Mouse (Mus musculus) forebrain, embryonic 13.5 days (tissue): ENCODE results near the gene Mboat7. TPM values are rescaled to one million over a fixed set of nuclear protein-coding genes. Genes with fewer than 3 reads are reported as not detected.

Source experiments
- microRNA-seq: library from miRNA; unstranded; fragments of <30 nt; microRNA quantifications from one replicate; pipeline ENCODE4, GENCODE M21; 2016
- polyA plus RNA-seq: library from polyadenylated mRNA; unstranded; fragments of >200 nt; fragmentation: Nextera tagmentation; extraction: Ambion mirVana; gene quantifications from 2 replicates; pipeline ENCODE4 v1.2.1, GENCODE M21; 2015

Mboat7 gene
- polyA plus RNA-seq, 1 experiment from 2014 or later: 36.2 TPM

Small RNA genes within 50 kb of the gene (microRNA-seq; reads per million reads assigned to microRNA genes)
- 2.4 reads per million for gene Mir3572

Other genes with a start within 250 kb of the Mboat7 start
- gene Tarm1, start 190.9 kb downstream of the Mboat7 start, polyA plus RNA-seq: not detected in 2 replicates
- 0.27 and 0.34 TPM in 2 replicates for gene Oscar, start 77.4 kb downstream of the Mboat7 start, polyA plus RNA-seq
- 452 and 481 TPM in 2 replicates for gene Ndufa3, start 76.2 kb downstream of the Mboat7 start, polyA plus RNA-seq
- 31.3 and 33.1 TPM in 2 replicates for gene Tfpt, start 63.6 kb downstream of the Mboat7 start, polyA plus RNA-seq
- gene Prpf31, start 63.5 kb downstream of the Mboat7 start, polyA plus RNA-seq: 134 and 149 TPM in 2 replicates
- 55.3 and 56.3 TPM in 2 replicates for gene Cnot3, start 48.3 kb downstream of the Mboat7 start, polyA plus RNA-seq
- gene Leng1, start 27.7 kb downstream of the Mboat7 start, polyA plus RNA-seq: 16.1 and 19.2 TPM in 2 replicates
- gene Tmc4, start 16.0 kb downstream of the Mboat7 start, polyA plus RNA-seq: 2.1 and 3.4 TPM in 2 replicates
- 227 and 236 TPM in 2 replicates for gene Tsen34, start 660 bp downstream of the Mboat7 start, polyA plus RNA-seq
- gene Rps9, start 10.5 kb upstream of the Mboat7 start, polyA plus RNA-seq: 1,199 and 1,336 TPM in 2 replicates
- gene Pirb, start 26.9 kb upstream of the Mboat7 start, polyA plus RNA-seq: 0.18 and 0.19 TPM in 2 replicates
- not detected in 2 replicates for gene Gm15448, start 132.2 kb upstream of the Mboat7 start, polyA plus RNA-seq
- gene Pira2, start 151.5 kb upstream of the Mboat7 start, polyA plus RNA-seq: not detected in 2 replicates
- gene Gm14548, start 204.6 kb upstream of the Mboat7 start, polyA plus RNA-seq: not detected in 2 replicates
- gene Lilra6, start 222.0 kb upstream of the Mboat7 start, polyA plus RNA-seq: not detected in 2 replicates